Mouse (Mus musculus): ENCODE measurements around the gene Tbc1d22a. TPM values are rescaled to one million over a fixed set of nuclear protein-coding genes. Genes with fewer than 3 reads are reported as not detected.

The Tbc1d22a gene
- polyA plus RNA-seq (2017; shearing (Covaris generic)), result 10 to 100 TPM; 17.4 to 20.6 TPM

GRCm38 (mm10) chr15:86213753-86214548 lies at the start of gene Tbc1d22a:
Tbc1d22a (plus strand) TSS chr15:86214459.

DNA sequence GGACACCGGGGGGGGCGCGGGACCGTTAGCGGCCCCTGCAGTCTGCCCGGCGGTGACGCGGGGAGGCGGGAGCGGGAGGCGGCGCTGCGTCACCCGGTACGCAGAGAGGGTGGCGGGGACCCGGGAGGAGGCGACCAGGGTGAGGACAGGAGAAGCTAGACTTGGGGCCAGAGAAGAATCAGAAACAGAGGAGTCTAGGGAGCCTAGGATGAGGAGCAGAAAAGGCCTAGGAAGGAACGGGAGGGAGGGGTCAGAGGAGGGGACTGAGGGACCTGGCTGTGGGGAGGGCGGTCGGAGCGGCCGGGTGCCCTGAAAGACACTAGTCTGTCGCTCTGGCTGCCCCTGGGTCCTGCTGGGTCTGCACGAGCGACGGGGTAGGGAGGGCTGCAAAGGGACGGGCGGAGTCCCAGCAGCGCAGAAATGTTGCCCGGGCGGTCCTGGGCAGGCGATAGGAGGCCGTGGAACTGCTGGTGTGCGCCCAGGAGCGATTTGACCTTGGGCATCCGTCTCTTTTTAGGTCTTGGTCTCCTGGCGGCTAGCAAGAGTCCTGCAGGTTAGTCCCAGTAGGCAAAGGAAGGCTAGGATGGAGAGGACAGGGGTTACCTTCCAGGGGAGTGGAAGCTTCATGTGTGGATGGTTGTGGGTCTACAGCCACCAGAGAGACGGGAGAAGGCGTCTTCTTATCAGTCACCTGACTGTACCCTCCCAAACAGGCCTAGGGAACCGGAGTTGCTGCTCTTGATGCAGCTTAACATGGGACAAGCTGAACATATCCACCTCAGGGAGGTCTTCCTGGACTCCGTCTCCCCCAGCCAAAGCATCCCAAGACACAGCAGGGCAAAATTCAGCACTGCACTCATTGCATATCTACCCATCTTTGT lies 28.3 kb upstream of the Tbc1d22a start, which contains the start of gene Cerk:
Gene Cerk, minus strand, starts transcription at position 453 of the 881 bp plus-strand sequence.

Other genes starting within 250 kb of the Tbc1d22a start
- 1 to 10 TPM; 6.5 to 6.7 TPM for gene Celsr1, start 180.7 kb upstream of the Tbc1d22a start, polyA plus RNA-seq (2017; shearing (Covaris generic))
- 100 to 1,000 TPM in 1 of 2 experiments, 10 to 100 TPM in 1; 68.7 to 113 TPM for gene Gramd4, start 156.8 kb upstream of the Tbc1d22a start, polyA plus RNA-seq (2017; shearing (Covaris generic))
- 10 to 100 TPM; 14.8 to 28.7 TPM for gene Cerk, start 28.3 kb upstream of the Tbc1d22a start, polyA plus RNA-seq (2017; shearing (Covaris generic))